Comparison of ENCODE assay signal across 15 mouse cellular contexts in genomic region chr2:161833846-161834245, GRCm38 (mm10).
"Had no signal": no experiment of that assay in that cellular context is flagged by ENCODE, and none has a peak within 500 bp of the region (broad histone marks: within the 10 kb centered on the region; RNA-seq: fewer than 3 reads in every experiment).

No protein-coding gene starts in this region.

- H3K4me1 ChIP-seq: limb, embryonic 13.5 days; midbrain, embryonic 10.5 days; neural tube, embryonic 13.5 days; stomach, embryonic 15.5 days had no signal

- H3K9me3 ChIP-seq: limb, embryonic 13.5 days; midbrain, embryonic 10.5 days; neural tube, embryonic 13.5 days; stomach, embryonic 15.5 days had no signal

- DNase-seq: kidney, postnatal 36 days; layer of hippocampus, adult 9-11 months; layer of hippocampus, postnatal 36 days; lung, adult 18-20 months; lung, postnatal 4 days; right cerebral cortex, postnatal 14 days; thymus, adult 2 months; thymus, postnatal 25 days had no signal

- H3K4me2 ChIP-seq: limb, embryonic 13.5 days; neural tube, embryonic 13.5 days; stomach, embryonic 15.5 days had no signal

- H3K36me3 ChIP-seq: limb, embryonic 13.5 days; midbrain, embryonic 10.5 days; neural tube, embryonic 13.5 days; stomach, embryonic 15.5 days had no signal

- ATAC-seq: midbrain, embryonic 16.5 days had no signal

- H3K9ac ChIP-seq: limb, embryonic 13.5 days; liver, embryonic 14.5 days; neural tube, embryonic 13.5 days; stomach, embryonic 15.5 days had no signal

- H3K4me3 ChIP-seq: limb, embryonic 13.5 days; midbrain, embryonic 10.5 days; neural tube, embryonic 13.5 days; stomach, embryonic 15.5 days had no signal

- H3K27ac ChIP-seq: kidney, postnatal 0 days; limb, embryonic 13.5 days; liver, embryonic 14.5 days; midbrain, embryonic 10.5 days; neural tube, embryonic 13.5 days; stomach, embryonic 15.5 days had no signal

- H3K27me3 ChIP-seq: limb, embryonic 13.5 days; neural tube, embryonic 13.5 days; stomach, embryonic 15.5 days had no signal
